Mouse (Mus musculus) 3T3-L1 (cell line): ENCODE data around the gene Olfm2.
"Not testable (repeated sequence)": the region's sequence is repeated elsewhere in the genome, so short reads cannot be mapped to it uniquely, and the experiment has no call there.

Experiments used
- DNase-seq: peaks from one replicate; pipeline ENCODE4 v3.0.0-alpha.2; 2015; ENCODE audit warnings: low read depth, low spot score

Gene Olfm2

DNA sequence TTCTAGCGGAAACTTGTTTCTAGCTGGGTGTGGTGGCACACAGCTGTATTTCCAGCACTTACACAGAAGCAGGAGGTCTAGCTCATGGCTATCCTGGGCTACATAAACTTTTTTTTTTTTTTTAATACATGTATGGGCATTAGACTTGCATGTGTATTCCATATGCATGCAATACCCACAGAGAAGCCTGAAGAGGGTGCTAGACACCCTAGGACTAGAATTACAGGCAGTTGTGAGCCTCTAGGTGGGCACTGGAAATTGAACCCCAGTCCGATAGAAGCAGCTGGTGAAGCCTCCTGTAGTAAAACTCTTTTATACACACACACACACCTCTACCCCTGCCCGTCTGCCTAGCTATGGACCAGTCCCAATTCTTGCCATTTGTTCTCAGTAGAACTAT, 92.3 kb downstream of the Olfm2 start:
- no peak for DNase-seq

DNA sequence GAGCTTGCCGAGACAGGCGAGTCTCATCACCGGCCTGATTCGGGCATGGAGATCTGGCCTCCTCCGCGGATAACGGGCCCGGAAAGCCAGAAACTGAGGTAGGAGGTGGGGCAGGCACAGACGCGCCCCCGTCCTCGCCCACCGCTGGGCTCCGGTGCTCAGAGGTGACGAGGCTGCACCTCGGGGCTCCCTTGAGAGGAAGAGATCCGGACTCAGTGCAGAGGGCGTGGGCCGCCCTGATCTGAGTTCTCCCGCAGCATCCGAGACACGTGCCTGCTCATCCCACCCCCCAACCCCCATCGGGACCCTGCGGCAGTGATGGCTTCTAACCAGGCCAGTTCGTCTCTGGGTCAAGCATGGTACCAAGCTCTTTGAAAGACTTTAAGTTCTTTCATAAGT, 93.9 kb downstream of the Olfm2 start:
- DNase-seq = peak; percentile 17

DNA sequence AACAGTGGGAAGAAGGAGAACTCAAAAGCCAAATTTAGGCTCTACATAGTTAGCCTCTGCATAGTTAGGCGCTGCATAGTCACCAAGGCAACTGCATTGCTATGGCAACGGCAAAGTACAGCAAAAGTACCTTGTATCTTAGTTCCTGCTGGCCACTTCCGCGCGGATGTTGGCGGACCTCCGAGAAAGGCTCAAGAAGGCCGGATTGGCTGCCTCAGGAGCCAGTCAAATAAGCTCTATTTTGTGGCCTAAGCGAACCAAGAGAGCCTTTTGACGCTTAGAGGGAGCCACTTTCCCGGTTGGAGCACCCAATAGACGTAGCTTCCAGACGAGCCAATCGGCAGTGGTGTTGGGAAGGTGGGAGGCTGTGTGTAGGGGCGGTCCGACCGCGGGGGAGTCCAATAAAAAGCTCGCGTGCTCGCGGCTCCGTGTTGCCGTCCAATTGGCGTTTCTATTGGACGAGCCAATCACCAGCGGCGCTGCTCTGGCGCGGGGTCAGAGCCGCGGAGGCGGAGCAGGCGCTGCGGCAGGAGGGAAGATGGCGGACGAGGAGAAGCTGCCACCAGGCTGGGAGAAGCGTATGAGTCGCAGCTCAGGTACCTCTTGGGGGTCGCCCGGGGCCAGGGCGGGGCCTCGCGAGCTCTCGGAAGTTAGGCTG, 94.4 kb downstream of the Olfm2 start, which contains the start of gene Pin1:
Pin1 (plus strand) TSS at position 494 of the 658 bp plus-strand sequence.
- DNase-seq = peak; percentile 100

DNA sequence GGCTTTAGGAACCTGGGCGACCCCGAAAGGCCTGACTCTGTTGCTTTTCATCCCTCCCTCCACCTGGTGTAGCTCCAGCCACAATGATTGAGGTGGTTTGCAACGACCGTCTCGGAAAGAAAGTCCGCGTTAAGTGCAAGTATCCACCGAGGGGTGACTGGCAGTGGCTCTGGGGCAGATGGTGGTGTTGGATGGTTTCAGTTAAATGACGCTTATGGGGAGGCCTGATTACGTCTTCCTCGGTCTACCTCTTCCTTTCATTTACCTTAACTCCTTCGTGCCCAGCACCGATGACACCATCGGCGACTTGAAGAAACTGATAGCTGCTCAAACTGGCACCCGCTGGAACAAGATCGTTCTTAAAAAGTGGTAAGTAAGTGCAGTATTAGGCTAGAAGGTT, 101.0 kb downstream of the Olfm2 start:
- DNase-seq = no peak

DNA sequence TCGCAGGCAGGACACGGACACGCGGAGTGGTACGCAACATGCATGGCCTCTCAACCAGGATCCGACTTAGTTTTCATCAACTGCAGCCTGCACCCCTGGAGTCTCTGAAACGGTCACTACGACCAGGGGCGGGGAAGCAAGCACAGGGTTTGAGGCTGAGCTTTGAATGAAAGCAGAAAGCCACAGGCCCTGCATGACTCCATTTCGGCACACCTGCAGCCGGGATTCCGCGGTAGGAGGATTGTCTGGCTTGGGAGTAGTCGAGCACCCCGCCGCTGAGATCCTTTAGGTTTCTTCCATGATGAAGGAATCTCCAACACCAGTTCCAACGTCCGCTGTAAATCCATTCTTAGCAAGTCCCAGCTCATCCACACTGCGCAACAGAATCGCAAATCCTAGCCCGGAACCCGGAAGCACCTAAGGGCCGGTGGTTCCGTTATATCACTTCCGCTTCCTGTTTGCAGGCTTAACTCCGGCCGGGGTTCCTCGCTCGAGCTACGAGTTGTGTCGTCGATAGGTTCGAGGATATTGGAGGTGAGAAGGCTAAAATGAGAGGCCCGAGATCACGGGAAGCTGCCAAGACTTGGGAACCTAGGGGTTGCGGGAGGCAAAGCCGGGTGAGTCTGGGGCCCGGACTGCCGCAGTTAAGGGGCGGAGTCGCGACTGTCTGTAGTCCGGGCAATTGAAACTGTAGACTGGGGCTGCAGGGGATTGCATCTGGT, 101.6 kb downstream of the Olfm2 start, which contains the start of gene Fbxl12:
Fbxl12 (minus strand) TSS at position 408 of the 722 bp plus-strand sequence.
- peak; percentile 84 for DNase-seq

DNA sequence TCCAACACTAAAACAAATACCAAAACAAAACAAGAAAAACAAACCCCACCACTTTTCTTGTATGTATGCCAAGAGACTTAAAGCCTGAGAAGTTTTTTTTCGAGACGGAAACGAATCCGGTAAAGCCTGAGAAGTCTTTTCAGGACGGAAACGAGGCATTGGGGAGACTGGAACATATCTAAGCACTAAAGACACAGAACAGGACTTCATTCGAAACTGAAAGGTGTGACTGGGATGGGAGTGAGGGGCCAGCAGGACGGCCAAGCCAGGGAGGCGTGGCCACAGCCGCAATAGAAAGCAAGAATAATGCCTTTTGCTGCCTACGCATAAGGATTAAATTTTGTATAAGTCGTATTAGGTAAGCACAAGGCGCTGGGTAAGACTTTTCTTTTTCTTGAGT, 102.4 kb downstream of the Olfm2 start:
- peak; percentile 42 for DNase-seq

DNA sequence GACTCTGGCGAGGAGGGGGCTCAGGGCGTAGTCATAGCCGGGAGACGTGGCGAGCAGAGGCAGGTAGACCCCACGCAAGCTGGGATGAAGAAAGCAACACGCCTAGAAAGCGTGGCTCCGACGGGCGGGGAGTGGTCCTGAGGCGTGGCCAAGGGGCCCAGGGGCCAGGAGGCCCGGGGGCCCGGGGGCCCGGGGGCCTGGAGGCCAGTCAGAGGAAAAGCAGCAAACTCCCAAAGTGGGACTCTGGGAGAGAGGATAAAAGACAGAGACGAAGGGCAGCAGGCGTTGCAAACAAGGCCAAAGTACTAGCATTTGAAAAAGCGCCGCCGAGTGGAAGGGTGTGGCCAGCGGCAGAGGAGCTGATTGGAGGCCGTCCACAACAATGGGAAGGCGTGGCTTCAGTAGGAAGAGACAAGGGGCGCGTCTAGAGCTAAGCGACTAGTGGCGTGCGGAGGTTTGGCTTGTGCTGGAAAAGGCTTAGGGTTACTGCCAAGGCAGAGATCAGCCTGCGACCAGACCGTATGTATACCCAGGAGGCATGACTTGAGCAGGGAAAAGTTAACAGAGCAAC, 103.2 kb downstream of the Olfm2 start:
- peak; percentile 97 for DNase-seq

DNA sequence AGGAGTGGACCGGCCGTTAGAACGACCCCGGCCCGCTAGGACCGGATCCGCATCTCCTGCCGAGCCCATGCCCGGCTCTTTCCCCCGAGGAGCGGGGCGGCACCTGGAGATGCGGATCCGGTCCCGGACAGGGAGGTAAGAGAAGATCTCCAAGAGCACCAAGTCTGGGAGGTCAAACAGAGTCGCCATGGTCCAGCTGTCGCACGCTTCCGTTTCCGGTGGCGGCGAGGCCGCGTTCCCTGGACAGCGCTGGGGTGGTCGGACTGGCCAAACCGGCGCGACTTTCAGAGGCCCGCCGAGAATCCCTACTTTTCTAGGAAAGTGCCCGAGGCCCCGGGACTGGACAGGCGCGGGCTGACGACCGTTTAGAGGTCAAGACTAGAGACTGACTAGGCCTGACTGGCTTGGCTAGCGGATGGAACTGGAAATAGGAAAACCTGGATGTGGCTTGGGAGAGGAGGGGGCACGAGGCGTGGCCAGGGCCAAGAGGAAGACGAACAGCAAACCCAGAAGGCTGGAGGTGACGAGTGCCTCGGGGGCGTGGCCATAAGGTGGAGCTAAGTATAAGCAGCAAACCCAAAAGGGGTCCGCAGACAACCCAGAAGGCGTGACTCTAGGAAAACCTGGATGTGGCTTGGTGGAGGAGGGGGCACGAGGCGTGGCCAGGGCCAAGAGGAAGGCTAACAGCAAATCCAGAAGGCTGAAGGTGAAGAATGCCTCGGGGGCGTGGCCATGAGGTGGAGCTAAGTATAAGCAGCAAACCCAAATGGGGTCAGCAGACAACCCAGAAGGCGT, 103.9 kb downstream of the Olfm2 start, which contains the start of gene Ubl5:
Ubl5 (plus strand) TSS at position 778 of the 795 bp plus-strand sequence.
- DNase-seq = peak; percentile 98

DNA sequence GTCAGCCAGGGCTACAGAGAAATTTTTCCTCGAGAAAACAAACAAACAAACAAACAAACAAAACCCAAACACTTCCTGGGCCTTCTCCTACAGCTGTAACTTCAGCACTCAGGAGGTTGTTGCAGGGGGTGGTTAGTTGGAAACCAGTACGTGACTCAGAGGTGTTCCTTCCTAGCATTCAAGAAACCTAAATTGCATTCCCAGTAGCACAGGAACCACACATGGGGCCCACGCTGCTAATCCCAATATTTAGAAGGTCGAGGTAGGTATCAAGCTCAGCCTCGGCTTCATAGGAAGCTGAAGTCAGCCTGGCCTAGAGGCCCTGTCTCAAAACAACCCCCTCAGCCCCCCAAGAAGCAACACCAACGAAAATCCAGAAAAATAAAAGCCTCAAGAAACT, 104.6 kb downstream of the Olfm2 start:
- DNase-seq = peak; percentile 54

DNA sequence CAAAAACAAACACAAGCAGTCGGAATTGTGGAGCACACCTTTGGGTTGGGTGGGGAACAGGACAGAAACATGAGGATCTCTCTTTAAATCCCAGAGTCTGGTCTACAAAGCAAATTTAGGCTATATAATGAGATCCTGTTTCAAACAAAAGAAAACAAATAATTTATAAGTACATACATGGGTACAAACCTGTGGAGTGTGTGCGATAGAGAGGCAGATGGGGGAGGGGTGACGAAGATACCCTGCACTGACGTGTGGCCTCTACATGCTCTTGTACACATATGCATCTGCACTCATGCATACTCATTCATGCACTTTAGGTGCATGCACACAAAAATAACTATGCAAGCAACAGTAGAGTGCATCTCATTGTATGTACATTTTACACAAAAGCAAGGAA, 106.7 kb downstream of the Olfm2 start:
- DNase-seq = no peak

DNA sequence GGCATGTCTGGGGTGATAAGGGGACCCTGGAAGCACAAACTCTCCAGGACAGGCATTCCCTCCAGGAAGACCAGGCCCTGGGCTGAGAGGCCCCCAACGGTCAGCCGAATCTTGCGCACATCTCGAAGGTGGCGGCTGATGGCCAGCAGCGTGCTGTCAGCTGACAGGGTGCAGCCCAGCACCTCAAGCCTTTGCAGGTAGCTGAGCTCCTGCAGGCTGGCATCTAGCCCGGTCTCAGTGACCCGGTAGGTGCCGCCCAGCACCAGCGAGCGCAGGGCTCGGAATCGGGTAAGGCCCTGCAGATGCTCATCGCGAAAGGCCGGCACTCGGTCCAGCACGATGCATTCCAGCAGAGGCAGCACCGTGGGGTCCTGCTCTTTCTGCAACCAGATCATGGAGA, 107.6 kb downstream of the Olfm2 start:
- no peak for DNase-seq

DNA sequence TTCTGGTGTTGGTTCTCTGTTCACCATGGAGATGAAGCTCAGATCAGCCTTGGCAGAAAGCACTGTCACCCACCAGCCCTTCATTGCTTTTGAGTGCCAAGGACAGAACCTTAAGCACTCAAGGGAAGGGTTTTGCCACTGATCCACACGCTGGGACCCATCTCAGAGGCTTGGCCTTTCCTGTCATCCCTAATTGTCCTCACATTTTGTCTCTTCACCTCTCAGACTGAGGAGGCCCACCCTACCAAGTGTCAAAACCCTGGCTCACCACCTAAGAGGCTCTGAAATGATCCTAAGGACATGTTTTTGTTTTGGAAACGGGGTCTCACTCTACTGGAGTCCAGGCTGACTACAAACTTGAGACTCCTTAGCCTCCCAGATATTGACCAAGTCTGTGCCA, 109.4 kb downstream of the Olfm2 start:
- no peak for DNase-seq

DNA sequence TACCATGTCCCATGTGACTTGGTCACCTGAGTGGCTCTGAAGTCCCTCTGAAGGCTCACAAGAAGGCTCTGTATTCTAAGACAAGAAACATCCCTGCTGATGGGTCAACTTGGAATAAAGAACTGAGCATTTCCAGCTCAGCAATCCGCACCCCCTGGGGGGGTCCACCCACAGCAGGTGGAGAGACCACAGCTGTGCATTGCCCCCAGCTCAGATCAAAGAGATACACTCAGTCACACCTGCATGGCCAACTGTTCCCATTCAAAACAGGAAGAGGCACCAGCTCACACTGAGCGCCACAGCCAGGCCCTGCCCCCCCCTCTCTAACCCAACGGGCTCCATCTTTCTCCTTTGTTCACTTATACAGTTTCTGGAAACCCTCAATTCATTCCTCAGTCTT, 109.9 kb downstream of the Olfm2 start:
- no peak for DNase-seq

DNA sequence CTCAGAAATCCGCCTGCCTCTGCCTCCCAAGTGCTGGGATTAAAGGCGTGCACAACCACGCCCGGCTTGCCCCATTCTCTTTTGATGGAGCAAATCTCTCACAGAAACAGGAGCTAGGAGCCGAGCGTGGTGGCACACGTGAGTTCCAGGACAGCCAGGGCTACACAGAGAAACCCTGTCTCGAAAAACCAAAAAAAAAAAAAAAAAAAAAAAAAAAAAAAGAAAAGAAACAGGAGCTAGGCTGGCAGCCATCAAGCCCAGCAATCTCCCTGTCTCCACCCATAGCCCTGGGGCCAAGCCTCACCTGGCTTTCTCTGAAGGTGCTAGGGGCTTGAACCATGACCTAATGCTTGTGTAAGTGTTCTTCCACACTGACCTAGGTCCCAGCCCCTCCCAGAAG, 110.5 kb downstream of the Olfm2 start:
- DNase-seq = not testable (repeated sequence)

DNA sequence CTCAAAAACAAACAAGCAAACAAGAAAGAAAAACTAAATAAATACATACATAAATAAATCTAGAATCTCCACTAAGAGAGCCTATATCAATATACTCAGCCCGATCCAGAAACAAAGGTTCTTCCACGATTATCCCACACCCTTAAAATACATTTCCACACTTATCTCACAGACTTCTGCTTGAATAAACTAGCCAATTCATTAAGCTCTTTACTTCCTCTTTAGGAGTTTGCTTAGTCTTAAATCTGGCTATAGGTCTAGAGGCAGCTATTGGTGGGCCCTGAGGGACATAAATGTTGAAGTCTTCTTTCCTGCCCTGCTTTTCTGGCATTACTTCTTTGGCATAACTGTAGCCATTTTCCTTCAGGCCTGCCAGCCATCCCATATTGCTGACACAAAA, 114.8 kb downstream of the Olfm2 start:
- DNase-seq = no peak
